Mouse (Mus musculus): ENCODE measurements at regions not wholly inside any gene's neighbourhood (a gene's known extent, or its start where the extent isn't known, plus 50 kb on each side); places are given as distances from the start of the nearest gene placed in this dataset.

- Histone ChIP-seq H3K4me1 (ENCODE audit: control insufficient read depth, insufficient read depth, low read length) (peaks cover 6% of the 10 kb centered on the region; the same call in 1 of the 2 replicates), H3K27ac (ENCODE audit: low read depth, low read length) (no peak overlapping the region), H3K4me3 (ENCODE audit: low read depth, low read length) (no peak overlapping the region), H3K9ac (replicated peaks; ENCODE audit: low read depth, low read length) (no peak overlapping the region), H3K9me3 (ENCODE audit: control insufficient read depth, low read length) (no peaks in the 10 kb centered on the region), H3K27me3 (ENCODE audit: control insufficient read depth, insufficient read depth, low read length) (no peaks in the 10 kb centered on the region), H3K4me2 (ENCODE audit: low read depth, low read length) (no peak overlapping the region), H3K36me3 (ENCODE audit: control insufficient read depth, insufficient read depth, low read length) (no peaks in the 10 kb centered on the region)
- WGBS = 2% methylated on average over 4 of the region's 4 CpGs
- no peak for ATAC-seq (ENCODE audit: low read depth)
Observed at GRCm38 (mm10) chr13:97311340-97311739, 70.4 kb downstream of the Enc1 start.

- Histone ChIP-seq H3K4me3 (ENCODE audit: low read depth, low read length) (no peak overlapping the region), H3K27ac (ENCODE audit: low read depth, low read length) (no peak overlapping the region), H3K4me1 (ENCODE audit: control insufficient read depth, insufficient read depth, low read length) (peaks cover 6% of the 10 kb centered on the region; the same call in 1 of the 2 replicates), H3K4me2 (ENCODE audit: low read depth, low read length) (no peak overlapping the region), H3K9me3 (ENCODE audit: control insufficient read depth, low read length) (no peaks in the 10 kb centered on the region), H3K9ac (replicated peaks; ENCODE audit: low read depth, low read length) (no peak overlapping the region), H3K27me3 (ENCODE audit: control insufficient read depth, insufficient read depth, low read length) (no peaks in the 10 kb centered on the region), H3K36me3 (ENCODE audit: control insufficient read depth, insufficient read depth, low read length) (no peaks in the 10 kb centered on the region)
- 12% methylated on average over 3 of the region's 3 CpGs for WGBS
- no peak for ATAC-seq (ENCODE audit: low read depth)
Observed at GRCm38 (mm10) chr13:97310855-97311189, 69.9 kb downstream of the Enc1 start.

- H3K27me3 ChIP-seq (ENCODE audit: control insufficient read depth, insufficient read depth, low read length) = no peaks in the 10 kb centered on the region
- no peak overlapping the region for H3K9ac ChIP-seq (replicated peaks; ENCODE audit: low read depth, low read length)
- H3K9me3 ChIP-seq (ENCODE audit: control insufficient read depth, low read length) = no peaks in the 10 kb centered on the region
- H3K4me2 ChIP-seq (ENCODE audit: low read depth, low read length) = no peak overlapping the region
- no peaks in the 10 kb centered on the region for H3K36me3 ChIP-seq (ENCODE audit: control insufficient read depth, insufficient read depth, low read length)
- 30% methylated on average over 8 of the region's 8 CpGs for WGBS
- H3K4me1 ChIP-seq (ENCODE audit: control insufficient read depth, insufficient read depth, low read length) = peaks cover 6% of the 10 kb centered on the region; the same call in 1 of the 2 replicates
- ATAC-seq (ENCODE audit: low read depth) = no peak
- H3K4me3 ChIP-seq (ENCODE audit: low read depth, low read length) = no peak overlapping the region
- no peak overlapping the region for H3K27ac ChIP-seq (ENCODE audit: low read depth, low read length)
Observed at GRCm38 (mm10) chr13:97310186-97310854, 69.4 kb downstream of the Enc1 start.

GRCm38 (mm10) chr13:97309411-97309810 is 68.5 kb downstream of the Enc1 start:
- no peak overlapping the region for H3K27ac ChIP-seq (ENCODE audit: low read depth, low read length)
- H3K9ac ChIP-seq (replicated peaks; ENCODE audit: low read depth, low read length) = no peak overlapping the region
- no peaks in the 10 kb centered on the region for H3K9me3 ChIP-seq (ENCODE audit: control insufficient read depth, low read length)
- H3K4me3 ChIP-seq (ENCODE audit: low read depth, low read length) = no peak overlapping the region
- 84% methylated on average over 3 of the region's 3 CpGs for WGBS
- H3K36me3 ChIP-seq (ENCODE audit: control insufficient read depth, insufficient read depth, low read length) = no peaks in the 10 kb centered on the region
- no peak for ATAC-seq (ENCODE audit: low read depth)
- no peaks in the 10 kb centered on the region for H3K27me3 ChIP-seq (ENCODE audit: control insufficient read depth, insufficient read depth, low read length)
- H3K4me1 ChIP-seq (ENCODE audit: control insufficient read depth, insufficient read depth, low read length) = peaks cover 6% of the 10 kb centered on the region; the same call in 1 of the 2 replicates
- H3K4me2 ChIP-seq (ENCODE audit: low read depth, low read length) = no peak overlapping the region

- no peaks in the 10 kb centered on the region for H3K27me3 ChIP-seq (ENCODE audit: control insufficient read depth, insufficient read depth, low read length)
Observed at GRCm38 (mm10) chr13:97308431-97308830, 67.5 kb downstream of the Enc1 start.

More at GRCm38 (mm10) chr13:97308431-97308830, 67.5 kb downstream of the Enc1 start:
- no peaks in the 10 kb centered on the region for H3K36me3 ChIP-seq (ENCODE audit: control insufficient read depth, insufficient read depth, low read length)
- no peak overlapping the region for H3K9ac ChIP-seq (replicated peaks; ENCODE audit: low read depth, low read length)
- no peak overlapping the region for H3K4me3 ChIP-seq (ENCODE audit: low read depth, low read length)
- no peak for ATAC-seq (ENCODE audit: low read depth)
- no peak overlapping the region for H3K4me2 ChIP-seq (ENCODE audit: low read depth, low read length)
- no peak overlapping the region for H3K27ac ChIP-seq (ENCODE audit: low read depth, low read length)
- H3K4me1 ChIP-seq (ENCODE audit: control insufficient read depth, insufficient read depth, low read length) = peaks cover 6% of the 10 kb centered on the region; the same call in 1 of the 2 replicates
- WGBS = 94% methylated on average over 2 of the region's 2 CpGs
- no peaks in the 10 kb centered on the region for H3K9me3 ChIP-seq (ENCODE audit: control insufficient read depth, low read length)
